Mouse (Mus musculus) central nervous system, embryonic 18 days (tissue): ENCODE measurements around the gene Vmn1r31. TPM values are rescaled to one million over a fixed set of nuclear protein-coding genes. Genes with fewer than 3 reads are reported as not detected.

Experiments used
- polyA plus RNA-seq: library from polyadenylated mRNA; depleted of rRNA; stranded (reverse); fragments of >200 nt; gene quantifications from 2 replicates; pipeline ENCODE4 v1.2.3, GENCODE M21; 2012; rRNA removed

Gene Vmn1r31
- polyA plus RNA-seq, result not detected in 2 replicates

DNA sequence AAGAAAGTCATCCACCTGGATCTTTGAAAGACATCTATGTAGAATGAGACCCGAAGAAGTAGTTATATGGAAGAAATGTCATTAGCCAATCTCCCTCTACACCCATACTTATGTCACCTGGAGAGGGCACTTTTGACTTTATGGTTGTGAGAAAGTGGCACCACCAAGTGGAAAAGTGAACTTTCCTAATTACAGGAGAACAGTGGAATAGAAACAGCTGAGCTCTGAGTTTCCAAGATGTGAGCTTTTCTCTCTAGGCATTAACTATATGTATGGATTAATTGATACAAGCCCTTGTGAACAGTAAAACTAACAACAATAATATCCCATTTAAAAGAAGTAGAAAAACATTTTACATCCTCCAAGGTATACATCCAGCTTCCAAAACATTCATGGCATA lies at the start of gene Vmn1r31:
TSS of gene Vmn1r31 (minus strand) at position 101 of the 400 bp plus-strand sequence.

GRCm38 (mm10) chr6:58443285-58443684 lies 31.8 kb downstream of the Vmn1r31 start, which contains the start of gene Vmn1r30:
Gene Vmn1r30, minus strand, starts transcription at chr6:58443385.

Other genes with a start within 250 kb of the Vmn1r31 start
- gene Vmn1r28, start 213.3 kb downstream of the Vmn1r31 start, polyA plus RNA-seq, result not detected in 2 replicates
- gene Vmn1r29, start 173.8 kb downstream of the Vmn1r31 start, polyA plus RNA-seq, result not detected in 2 replicates
- gene Vmn1r30, start 31.9 kb downstream of the Vmn1r31 start, polyA plus RNA-seq, result not detected in 2 replicates
- gene Abcg2, start 109.2 kb upstream of the Vmn1r31 start, polyA plus RNA-seq, result 17.8 and 23.1 TPM in 2 replicates